Mouse (Mus musculus) kidney, postnatal 36 days (tissue): Measurements from ENCODE around the gene Lrrc17.
A peak's percentile ranks its signal among the peaks of the same experiment; 100 is the strongest.

ENCODE experiments used
- DNase-seq, 2 experiments: peaks; one replicate each; pipeline ENCODE4 v3.0.0; 2021 to 2022; ENCODE audit warnings: mixed read lengths in 2 of 2

Gene Lrrc17

GRCm38 (mm10) chr5:21543409-21544201, at the start of gene Lrrc17:
Lrrc17 (plus strand) TSS chr5:21543559.
- peak in 1 of 2 experiments; percentile 17 for DNase-seq

GRCm38 (mm10) chr5:21494781-21495180, 48.6 kb upstream of the Lrrc17 start:
- no peak for DNase-seq

GRCm38 (mm10) chr5:21496321-21496720, 47.0 kb upstream of the Lrrc17 start:
- DNase-seq = no peak

- no peak for DNase-seq
These were observed 46.5 kb upstream of the Lrrc17 start for GRCm38 (mm10) chr5:21496881-21497280.

- DNase-seq = no peak
These were observed 44.9 kb upstream of the Lrrc17 start for GRCm38 (mm10) chr5:21498490-21498889.

- no peak for DNase-seq
These were observed 44.4 kb upstream of the Lrrc17 start for GRCm38 (mm10) chr5:21498925-21499324.

GRCm38 (mm10) chr5:21500133-21500532, 43.2 kb upstream of the Lrrc17 start:
- no peak for DNase-seq

- no peak for DNase-seq
These were observed 42.4 kb upstream of the Lrrc17 start for GRCm38 (mm10) chr5:21500941-21501340.

- no peak for DNase-seq
These were observed 40.3 kb upstream of the Lrrc17 start for GRCm38 (mm10) chr5:21502936-21503610.

- DNase-seq = no peak
These were observed 38.2 kb upstream of the Lrrc17 start for GRCm38 (mm10) chr5:21505159-21505558.

GRCm38 (mm10) chr5:21506887-21507286, 36.5 kb upstream of the Lrrc17 start:
- no peak for DNase-seq

GRCm38 (mm10) chr5:21509801-21510200, 33.6 kb upstream of the Lrrc17 start:
- no peak for DNase-seq

- no peak for DNase-seq
These were observed 30.0 kb upstream of the Lrrc17 start for GRCm38 (mm10) chr5:21513363-21513762.

- DNase-seq = no peak
These were observed 25.8 kb upstream of the Lrrc17 start for GRCm38 (mm10) chr5:21517562-21517961.

GRCm38 (mm10) chr5:21518207-21518606, 25.2 kb upstream of the Lrrc17 start:
- no peak for DNase-seq

GRCm38 (mm10) chr5:21519166-21519565, 24.2 kb upstream of the Lrrc17 start:
- DNase-seq = no peak

GRCm38 (mm10) chr5:21526835-21527485, 16.4 kb upstream of the Lrrc17 start:
- no peak for DNase-seq

GRCm38 (mm10) chr5:21527488-21527911, 15.9 kb upstream of the Lrrc17 start:
- DNase-seq = no peak

- DNase-seq = peak; percentile 18 to 36
These were observed 15.1 kb upstream of the Lrrc17 start for GRCm38 (mm10) chr5:21528068-21528842.

GRCm38 (mm10) chr5:21529110-21529720, 14.1 kb upstream of the Lrrc17 start:
- no peak for DNase-seq

- no peak for DNase-seq
These were observed 11.2 kb upstream of the Lrrc17 start for GRCm38 (mm10) chr5:21532126-21532525.

GRCm38 (mm10) chr5:21532921-21533320, 10.4 kb upstream of the Lrrc17 start:
- DNase-seq = no peak
